Comparison of ENCODE assay signal across 7 mouse cellular contexts in the genomic region with DNA sequence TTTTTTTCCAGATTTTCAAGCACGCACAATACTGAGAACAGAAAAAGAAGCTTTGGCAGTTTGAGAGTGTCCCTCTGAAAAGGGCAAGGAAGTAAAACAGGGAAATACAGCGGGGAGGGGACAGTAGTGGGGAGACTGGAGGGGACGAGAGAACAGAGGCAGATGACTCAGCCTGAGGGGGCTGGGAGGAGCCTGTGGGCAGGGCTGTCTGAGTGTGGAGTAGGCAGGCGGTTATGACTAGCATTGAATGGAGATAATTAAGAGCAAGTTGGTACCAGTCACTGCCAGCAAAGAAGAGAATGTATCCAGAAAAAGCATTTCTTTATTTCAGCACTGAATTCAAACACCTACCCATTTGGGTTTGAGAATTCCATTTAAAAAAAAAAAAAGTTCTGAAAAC.
A peak's percentile ranks its signal among the peaks of the same experiment; 100 is the strongest.
DNase-seq lines count a peak whose midpoint lies in the region; ATAC-seq and TF ChIP-seq lines count a peak whose summit lies in the region.

No protein-coding gene starts in this region.

- ATAC-seq in midbrain, postnatal 0 days (ENCODE audit: low FRiP score): peak; percentile 49; the same call in 1 of the 2 replicates
- ATAC-seq in midbrain, embryonic 14.5 days (ENCODE audit: low FRiP score, low TSS enrichment): no peak
- peak; percentile 100 for ATAC-seq in granulocyte monocyte progenitor cell, adult 5-6 weeks (replicated peaks; ENCODE audit: poor library complexity, severe bottlenecking)
- no peak for ATAC-seq in erythroid progenitor cell, adult 5-6 weeks (replicated peaks; ENCODE audit: low FRiP score, poor library complexity, severe bottlenecking)

- H3K9me3 ChIP-seq in midbrain, postnatal 0 days (ENCODE audit: low read length): no peaks in the 10 kb centered on the region
- no peaks in the 10 kb centered on the region for H3K9me3 ChIP-seq in midbrain, embryonic 14.5 days (ENCODE audit: control insufficient read depth, low read length)

- H3K27ac ChIP-seq in midbrain, postnatal 0 days (ENCODE audit: low read depth, low read length): no peak overlapping the region
- no peak overlapping the region for H3K27ac ChIP-seq in midbrain, embryonic 14.5 days (replicated peaks; ENCODE audit: low read depth, low read length)

- no peak for TF ChIP-seq CTCF in midbrain, postnatal 0 days (IDR thresholded peaks at IDR 0.05)

- no peak overlapping the region for H3K4me3 ChIP-seq in midbrain, postnatal 0 days (ENCODE audit: low read depth, low read length)
- H3K4me3 ChIP-seq in midbrain, embryonic 14.5 days (replicated peaks; ENCODE audit: low read depth, low read length): no peak overlapping the region

- H3K27me3 ChIP-seq in midbrain, postnatal 0 days (ENCODE audit: insufficient read depth, low read length): no peaks in the 10 kb centered on the region
- no peaks in the 10 kb centered on the region for H3K27me3 ChIP-seq in midbrain, embryonic 14.5 days (ENCODE audit: control insufficient read depth, insufficient read depth, low read length)

- no peak for DNase-seq in midbrain, postnatal 0 days (ENCODE audit: low spot score)
- no peak for DNase-seq in midbrain, embryonic 14.5 days
- DNase-seq in brain, adult 2 months (ENCODE audit: low read depth, low spot score): peak; percentile 92
- DNase-seq in lung, postnatal 36 days: peak; percentile 14
- DNase-seq in spleen, adult 18-20 months: no peak

- WGBS in midbrain, postnatal 0 days: 54% methylated on average over 4 of the region's 4 CpGs
- 58% methylated on average over 4 of the region's 4 CpGs for WGBS in midbrain, embryonic 14.5 days

- H3K4me2 ChIP-seq in midbrain, postnatal 0 days (ENCODE audit: low read depth, low read length, poor library complexity, severe bottlenecking): no peak overlapping the region
- H3K4me2 ChIP-seq in midbrain, embryonic 14.5 days (ENCODE audit: low read length): no peak overlapping the region

- no peak overlapping the region for H3K9ac ChIP-seq in midbrain, postnatal 0 days (replicated peaks; ENCODE audit: low read length, poor library complexity, severe bottlenecking)
- H3K9ac ChIP-seq in midbrain, embryonic 14.5 days (replicated peaks; ENCODE audit: low read length): no peak overlapping the region

- no peaks in the 10 kb centered on the region for H3K4me1 ChIP-seq in midbrain, postnatal 0 days (ENCODE audit: insufficient read depth, low read length)
- no peaks in the 10 kb centered on the region for H3K4me1 ChIP-seq in midbrain, embryonic 14.5 days (ENCODE audit: control insufficient read depth, insufficient read depth, low read length)

- H3K36me3 ChIP-seq in midbrain, postnatal 0 days (ENCODE audit: insufficient read depth, low read length): no peaks in the 10 kb centered on the region
- no peaks in the 10 kb centered on the region for H3K36me3 ChIP-seq in midbrain, embryonic 14.5 days (ENCODE audit: control insufficient read depth, insufficient read depth, low read length)

Comparison
In these comparisons a context has a peak if more than half of its experiments do, and no peak if none do; other contexts are left out.
1. ATAC-seq: peak in midbrain, postnatal 0 days (single experiment) and granulocyte monocyte progenitor cell, adult 5-6 weeks (single experiment); none in midbrain, embryonic 14.5 days (single experiment) and erythroid progenitor cell, adult 5-6 weeks (single experiment).
2. DNase-seq: peak in brain, adult 2 months (single experiment) and lung, postnatal 36 days (single experiment); none in midbrain, postnatal 0 days (single experiment), midbrain, embryonic 14.5 days (single experiment) and spleen, adult 18-20 months (0 of 2).